Mouse (Mus musculus) limb, embryonic 14.5 days (tissue): ENCODE measurements around the gene Kif28. TPM values are rescaled to one million over a fixed set of nuclear protein-coding genes. Genes with fewer than 3 reads are reported as not detected.
"Not testable (repeated sequence)": the region's sequence is repeated elsewhere in the genome, so short reads cannot be mapped to it uniquely, and the experiment has no call there.

Source experiments
- ATAC-seq: fragments of 200-750 bp; cut with Nextera tagmentation; 2 replicates; pipeline ENCODE4 v1.8.0; 2017; ENCODE audit warnings: low read depth, moderate number of reproducible peaks, moderate TSS enrichment; ENCODE audit not compliant: low FRiP score
- DNase-seq: peaks from one replicate; pipeline ENCODE4 v3.0.0-alpha.2; 2015; ENCODE audit warnings: low spot score
- H3K27ac ChIP-seq: fragments of 300-500 bp; sonication (generic); replicated peaks from 2 replicates; pipeline ENCODE4 v1.5.1; 2014; ENCODE audit warnings: low read depth, mild to moderate bottlenecking, low read length, moderate library complexity, mixed read lengths
- H3K27me3 ChIP-seq: fragments of 300-500 bp; sonication (generic); 2 replicates; pipeline ENCODE4 v1.6.1; 2014; ENCODE audit warnings: low read length, mixed read lengths; ENCODE audit not compliant: control insufficient read depth, insufficient read depth
- H3K36me3 ChIP-seq: fragments of 300-500 bp; sonication (generic); 2 replicates; pipeline ENCODE4 v1.6.1; 2014; ENCODE audit warnings: mild to moderate bottlenecking, low read length, moderate library complexity, mixed read lengths; ENCODE audit not compliant: control insufficient read depth, insufficient read depth
- H3K4me1 ChIP-seq: fragments of 300-500 bp; sonication (generic); 2 replicates; pipeline ENCODE4 v1.6.1; 2014; ENCODE audit warnings: antibody characterized with exemption, low read length, mixed read lengths; ENCODE audit not compliant: control insufficient read depth, insufficient read depth
- H3K4me2 ChIP-seq: fragments of 300-500 bp; sonication (generic); replicated peaks from 2 replicates; pipeline ENCODE4 v1.6.1; 2014; ENCODE audit warnings: low read depth, mild to moderate bottlenecking, low read length, moderate library complexity; ENCODE audit not compliant: severe bottlenecking
- H3K4me3 ChIP-seq: fragments of 300-500 bp; sonication (generic); replicated peaks from 2 replicates; pipeline ENCODE4 v1.5.1; 2014; ENCODE audit warnings: low read length
- H3K9ac ChIP-seq: fragments of 300-500 bp; sonication (generic); 2 replicates; pipeline ENCODE4 v1.6.1; 2014; ENCODE audit warnings: mild to moderate bottlenecking, low read depth, low read length, moderate library complexity; ENCODE audit not compliant: severe bottlenecking
- H3K9me3 ChIP-seq: fragments of 300-500 bp; sonication (generic); 2 replicates; pipeline ENCODE4 v1.6.1; 2016; ENCODE audit warnings: low read length; ENCODE audit not compliant: control insufficient read depth
- POLR2A ChIP-seq: fragments of 200-500 bp; IDR thresholded peaks from 2 replicates; pipeline ENCODE4 v1.8.0; 2012; ENCODE audit warnings: inconsistent platforms, mild to moderate bottlenecking, moderate library complexity, borderline replicate concordance; ENCODE audit not compliant: insufficient read depth, insufficient read length; ENCODE audit errors: extremely low read depth
- WGBS: fragments of 180-500 bp; shearing (Covaris S2); extraction: QIAGEN DNeasy Blood & Tissue Kit; methylation state at CpG from one replicate; pipeline ENCODE4 v1.1.7; 2014; 5-methylcytosine and 5-hydroxymethylcytosine counted together
- polyA plus RNA-seq, 2 experiments: library from polyadenylated mRNA; depleted of rRNA in 1 of 2; stranded (reverse) in 1 of 2; unstranded in 1 of 2; fragments of >200 nt; fragmentation: Nextera tagmentation in 1 of 2; extraction: Ambion mirVana in 1 of 2; gene quantifications; 2 replicates each; pipeline versions ENCODE4 v1.2.1 to v1.2.3; 2012 to 2014

Kif28 gene
- polyA plus RNA-seq, 2 experiments = 0.06 TPM; not detected in 1

- Histone ChIP-seq H3K27ac (no peak overlapping the region), H3K4me2 (no peak overlapping the region), H3K4me1 (peaks cover 5% of the 10 kb centered on the region), H3K27me3 (no peaks in the 10 kb centered on the region), H3K4me3 (no peak overlapping the region), H3K9me3 (no peaks in the 10 kb centered on the region), H3K36me3 (no peaks in the 10 kb centered on the region), H3K9ac (no peak overlapping the region)
- ATAC-seq = no peak
- no peak for DNase-seq
- no peak for TF ChIP-seq POLR2A
- WGBS = 77% methylated on average over 4 of the region's 4 CpGs
Observed at GRCm38 (mm10) chr1:179664309-179664930, 80.7 kb downstream of the Kif28 start.

- 88% methylated on average over 5 of the region's 5 CpGs for WGBS
- TF ChIP-seq POLR2A = no peak
Observed at GRCm38 (mm10) chr1:179663065-179663464, 82.0 kb downstream of the Kif28 start.

GRCm38 (mm10) chr1:179651224-179651623 lies 93.8 kb downstream of the Kif28 start:
- ATAC-seq (no peak), DNase-seq (no peak)
- Histone ChIP-seq H3K4me1 (no peaks in the 10 kb centered on the region), H3K4me3 (no peak overlapping the region), H3K27me3 (no peaks in the 10 kb centered on the region), H3K27ac (no peak overlapping the region), H3K4me2 (no peak overlapping the region), H3K36me3 (no peaks in the 10 kb centered on the region), H3K9me3 (no peaks in the 10 kb centered on the region), H3K9ac (no peak overlapping the region)
- 85% methylated on average over 5 of the region's 5 CpGs for WGBS
- no peak for TF ChIP-seq POLR2A

More at GRCm38 (mm10) chr1:179663065-179663464, 82.0 kb downstream of the Kif28 start:
- H3K36me3 ChIP-seq = no peaks in the 10 kb centered on the region
- H3K4me2 ChIP-seq = no peak overlapping the region
- no peaks in the 10 kb centered on the region for H3K27me3 ChIP-seq
- H3K9me3 ChIP-seq = no peaks in the 10 kb centered on the region
- ATAC-seq (no peak), DNase-seq (no peak)
- H3K4me1 ChIP-seq = no peaks in the 10 kb centered on the region; the same call in 1 of the 2 replicates
- H3K9ac ChIP-seq = no peak overlapping the region
- no peak overlapping the region for H3K4me3 ChIP-seq
- H3K27ac ChIP-seq = no peak overlapping the region

- Histone ChIP-seq H3K4me1 (no peaks in the 10 kb centered on the region), H3K27ac (no peak overlapping the region), H3K27me3 (no peaks in the 10 kb centered on the region), H3K4me2 (no peak overlapping the region), H3K4me3 (no peak overlapping the region), H3K9me3 (no peaks in the 10 kb centered on the region), H3K36me3 (no peaks in the 10 kb centered on the region), H3K9ac (no peak overlapping the region)
- DNase-seq (no peak), ATAC-seq (no peak)
- 67% methylated on average over 4 of the region's 4 CpGs for WGBS
- no peak for TF ChIP-seq POLR2A
Observed at GRCm38 (mm10) chr1:179650284-179650683, 94.8 kb downstream of the Kif28 start.

GRCm38 (mm10) chr1:179649324-179649723 lies 95.7 kb downstream of the Kif28 start:
- Histone ChIP-seq H3K4me1 (no peaks in the 10 kb centered on the region), H3K27ac (no peak overlapping the region), H3K27me3 (no peaks in the 10 kb centered on the region), H3K4me2 (no peak overlapping the region), H3K4me3 (no peak overlapping the region), H3K9ac (no peak overlapping the region), H3K9me3 (no peaks in the 10 kb centered on the region), H3K36me3 (no peaks in the 10 kb centered on the region)
- WGBS = 83% methylated on average over 3 of the region's 3 CpGs
- TF ChIP-seq POLR2A = no peak
- ATAC-seq (no peak), DNase-seq (no peak)

GRCm38 (mm10) chr1:179648678-179649077 lies 96.4 kb downstream of the Kif28 start:
- not testable (repeated sequence) for H3K27me3 ChIP-seq, H3K27ac ChIP-seq, H3K4me3 ChIP-seq, H3K4me1 ChIP-seq, H3K9ac ChIP-seq, DNase-seq, H3K36me3 ChIP-seq, H3K9me3 ChIP-seq, ATAC-seq, H3K4me2 ChIP-seq
- WGBS = 83% methylated on average over 4 of the region's 5 CpGs
